Mouse (Mus musculus) olfactory bulb, adult 2 months (tissue): ENCODE data around the gene Pde6h. TPM values are rescaled to one million over a fixed set of nuclear protein-coding genes. Genes with fewer than 3 reads are reported as not detected.
A peak's percentile ranks its signal among the peaks of the same experiment; 100 is the strongest.

Experiments
- H3K27ac ChIP-seq: fragments of 200-500 bp; 2 replicates; pipeline ENCODE4 v1.5.1; 2012; ENCODE audit warnings: low read depth, low read length; ENCODE audit not compliant: insufficient read depth
- H3K4me1 ChIP-seq: fragments of 200-500 bp; 2 replicates; pipeline ENCODE4 v1.6.1; 2012; ENCODE audit warnings: low read length; ENCODE audit not compliant: control insufficient read depth, insufficient read depth
- H3K4me3 ChIP-seq: fragments of 200-500 bp; 2 replicates; pipeline ENCODE4 v1.5.1; 2012; ENCODE audit warnings: mild to moderate bottlenecking, low read depth, low read length, moderate library complexity; ENCODE audit not compliant: insufficient read depth
- CTCF ChIP-seq: fragments of 200-500 bp; IDR thresholded peaks from 2 replicates; pipeline ENCODE4 v1.5.1; 2012; ENCODE audit warnings: low read depth, mild to moderate bottlenecking, low read length, moderate library complexity; ENCODE audit not compliant: insufficient read depth
- POLR2A ChIP-seq: fragments of 200-500 bp; IDR thresholded peaks from 2 replicates; pipeline ENCODE4 v1.6.1; 2012; ENCODE audit warnings: mild to moderate bottlenecking, low read depth, low read length, moderate library complexity; ENCODE audit not compliant: insufficient read depth
- WGBS: fragments of 180-500 bp; shearing (Covaris S2); methylation state at CpG from one replicate; pipeline ENCODE4 v1.1.7; 2018; 5-methylcytosine and 5-hydroxymethylcytosine counted together
- polyA plus RNA-seq: library from polyadenylated mRNA; stranded (reverse); fragments of >200 nt; gene quantifications from 2 replicates; pipeline ENCODE4 v1.2.4, GENCODE M21; 2012; ENCODE audit warnings: low replicate concordance; ENCODE audit not compliant: missing spikeins, insufficient read depth, insufficient read length

The Pde6h gene
- polyA plus RNA-seq, 1 experiment, result not detected

DNA sequence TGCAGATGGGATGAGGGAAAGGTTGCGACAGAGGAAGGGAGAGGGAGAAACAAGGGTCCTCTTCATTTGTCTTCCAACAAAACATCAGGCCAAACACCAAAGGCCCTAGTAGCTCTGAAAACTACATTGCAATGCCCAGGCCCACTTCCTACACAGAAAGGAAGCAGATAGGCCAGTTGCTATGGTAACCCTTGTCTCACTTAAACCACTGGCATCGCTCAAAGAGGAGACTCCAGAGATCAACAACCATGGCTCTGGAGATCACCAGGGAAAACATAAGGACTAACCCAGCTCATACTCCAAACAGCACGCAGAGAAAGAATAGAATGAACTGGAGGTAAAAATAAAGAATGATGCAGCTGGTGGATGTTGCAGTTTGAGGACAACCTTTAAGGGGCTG is 11.6 kb downstream of the Pde6h start:
- TF ChIP-seq POLR2A (no peak), CTCF (no peak)
- H3K27ac ChIP-seq, result no peak overlapping the region
- H3K4me3 ChIP-seq, result no peak overlapping the region
- WGBS, result 53% methylated on average over 3 of the region's 3 CpGs
- peaks cover 3% of the 10 kb centered on the region; the same call in 1 of the 2 replicates for H3K4me1 ChIP-seq

DNA sequence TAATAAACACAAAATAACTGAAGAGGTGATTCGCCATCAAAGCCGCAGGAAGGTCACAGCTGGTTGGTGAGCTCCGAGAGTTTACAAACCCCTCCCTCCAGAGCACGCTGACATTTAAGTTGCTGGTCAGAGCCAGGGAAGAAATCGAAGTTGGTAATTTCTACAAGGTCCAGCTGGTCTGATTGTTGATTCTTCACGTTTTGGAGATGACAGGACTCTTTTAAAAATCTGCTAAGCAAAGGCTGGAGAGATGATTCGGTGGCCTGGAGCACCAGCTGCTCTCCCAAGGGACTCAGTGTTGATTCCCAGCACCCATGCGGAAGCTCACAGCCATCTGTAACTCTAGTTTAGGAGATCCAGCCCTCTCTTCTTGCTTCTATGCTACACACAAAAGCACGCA is 12.7 kb downstream of the Pde6h start:
- no peak overlapping the region for H3K27ac ChIP-seq
- H3K4me1 ChIP-seq, result peaks cover 3% of the 10 kb centered on the region; the same call in 1 of the 2 replicates
- 93% methylated on average over 9 of the region's 9 CpGs for WGBS
- TF ChIP-seq POLR2A, result no peak
- no peak for TF ChIP-seq CTCF
- H3K4me3 ChIP-seq, result no peak overlapping the region

DNA sequence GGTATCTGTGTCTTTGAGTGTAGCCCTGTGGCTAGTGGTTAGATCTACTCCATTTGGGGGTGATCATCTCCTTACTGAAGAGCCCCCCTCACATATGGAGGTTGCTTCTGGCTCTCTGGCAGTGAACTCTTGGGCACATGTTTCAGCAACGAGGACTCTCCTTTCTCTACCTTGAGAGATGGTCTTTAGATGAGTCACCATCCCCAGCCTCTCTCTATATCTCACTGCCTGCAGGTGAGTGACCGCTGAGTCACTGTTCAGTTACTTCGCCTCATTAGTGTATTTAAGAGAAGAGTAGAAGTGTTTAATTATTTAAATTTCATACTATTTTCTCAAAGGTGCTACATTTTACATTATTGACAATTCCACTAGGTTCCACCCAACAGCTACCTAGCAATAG is 13.5 kb downstream of the Pde6h start:
- Histone ChIP-seq H3K4me1 (peaks cover 3% of the 10 kb centered on the region; the same call in 1 of the 2 replicates), H3K4me3 (no peak overlapping the region), H3K27ac (no peak overlapping the region)
- 87% methylated on average over 3 of the region's 3 CpGs for WGBS
- TF ChIP-seq POLR2A (no peak), CTCF (no peak)

DNA sequence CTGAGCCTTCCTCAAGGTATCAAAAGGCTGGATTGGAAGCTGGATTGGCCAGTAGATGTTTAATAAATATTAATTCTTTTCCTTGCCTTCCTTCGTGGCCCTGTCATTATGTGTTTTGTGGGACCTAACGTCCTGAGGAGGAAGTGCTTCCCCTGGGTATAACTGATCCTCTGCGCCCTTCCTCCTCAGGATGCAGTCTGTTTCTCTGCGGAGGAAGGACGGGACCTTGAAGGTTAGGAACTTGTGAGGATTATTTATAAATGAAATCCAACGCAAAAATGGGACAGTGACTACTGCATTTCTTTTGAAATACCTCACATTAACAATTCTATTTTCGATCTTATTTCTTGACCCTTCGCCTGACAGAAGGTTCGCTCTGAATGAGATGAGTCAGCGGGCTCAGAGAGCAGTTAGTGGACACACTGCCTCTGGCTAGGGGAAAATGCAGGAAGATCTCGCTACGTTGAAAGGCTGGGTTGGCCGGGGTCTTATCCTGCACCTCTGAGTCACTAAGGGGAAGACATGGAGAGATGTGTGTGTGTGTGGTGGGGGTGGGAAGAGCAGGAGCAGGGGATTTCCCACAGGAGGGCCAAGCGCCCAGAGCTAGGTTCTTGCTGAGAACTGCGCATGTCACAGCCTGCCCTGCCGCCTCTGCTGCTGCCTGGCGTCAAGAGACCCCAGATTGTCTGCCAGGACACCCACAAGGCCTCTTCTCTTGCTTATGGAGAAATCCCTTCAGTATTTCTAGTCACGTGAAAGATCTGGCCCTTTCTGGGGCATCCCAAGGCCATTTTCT is 14.9 kb downstream of the Pde6h start:
- Histone ChIP-seq H3K4me1 (peaks cover 3% of the 10 kb centered on the region; the same call in 1 of the 2 replicates), H3K4me3 (no peak overlapping the region), H3K27ac (no peak overlapping the region)
- TF ChIP-seq POLR2A (no peak), CTCF (no peak)
- WGBS, result 81% methylated on average over 18 of the region's 18 CpGs

DNA sequence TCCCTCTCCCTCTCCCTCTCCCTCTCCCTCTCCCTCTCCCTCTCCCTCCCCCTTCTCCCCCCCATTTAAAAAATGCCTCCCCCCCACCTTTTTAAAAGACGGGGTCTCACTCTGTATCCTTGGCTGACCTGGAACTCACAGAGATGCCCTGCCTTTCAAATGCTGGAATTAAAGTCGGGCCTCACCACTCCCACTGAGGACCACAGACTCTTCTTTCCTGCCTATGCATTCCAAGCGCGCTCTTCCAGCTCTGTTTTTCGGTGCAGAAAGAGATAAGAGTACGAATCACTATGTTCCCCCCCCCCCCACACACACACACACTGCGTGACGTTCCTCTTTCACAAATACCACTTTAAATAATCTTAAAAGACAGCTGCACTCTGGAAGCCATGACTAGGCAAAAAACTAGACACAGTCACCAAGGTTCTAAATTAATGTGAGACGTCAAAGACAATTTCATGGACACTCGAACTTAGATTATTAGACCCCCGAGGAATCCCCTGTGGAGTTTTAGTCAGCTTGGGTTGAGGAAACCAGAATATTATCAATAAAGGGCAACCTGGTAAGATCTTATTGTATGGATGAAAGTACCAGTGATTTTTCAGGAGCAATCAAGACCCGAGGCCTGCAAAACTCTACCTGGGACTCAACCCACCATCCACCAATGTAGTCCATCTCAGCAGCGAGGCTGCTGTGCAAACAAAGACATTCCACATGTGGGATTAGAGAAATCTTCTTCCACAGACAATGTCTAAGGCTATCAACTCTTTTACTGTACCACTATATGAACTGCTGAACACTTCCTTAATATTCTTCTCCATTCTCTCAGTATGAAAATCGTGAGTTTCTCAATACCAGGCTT is 15.9 kb downstream of the Pde6h start:
- H3K27ac ChIP-seq, result no peak overlapping the region
- TF ChIP-seq CTCF (no peak), POLR2A (no peak)

DNA sequence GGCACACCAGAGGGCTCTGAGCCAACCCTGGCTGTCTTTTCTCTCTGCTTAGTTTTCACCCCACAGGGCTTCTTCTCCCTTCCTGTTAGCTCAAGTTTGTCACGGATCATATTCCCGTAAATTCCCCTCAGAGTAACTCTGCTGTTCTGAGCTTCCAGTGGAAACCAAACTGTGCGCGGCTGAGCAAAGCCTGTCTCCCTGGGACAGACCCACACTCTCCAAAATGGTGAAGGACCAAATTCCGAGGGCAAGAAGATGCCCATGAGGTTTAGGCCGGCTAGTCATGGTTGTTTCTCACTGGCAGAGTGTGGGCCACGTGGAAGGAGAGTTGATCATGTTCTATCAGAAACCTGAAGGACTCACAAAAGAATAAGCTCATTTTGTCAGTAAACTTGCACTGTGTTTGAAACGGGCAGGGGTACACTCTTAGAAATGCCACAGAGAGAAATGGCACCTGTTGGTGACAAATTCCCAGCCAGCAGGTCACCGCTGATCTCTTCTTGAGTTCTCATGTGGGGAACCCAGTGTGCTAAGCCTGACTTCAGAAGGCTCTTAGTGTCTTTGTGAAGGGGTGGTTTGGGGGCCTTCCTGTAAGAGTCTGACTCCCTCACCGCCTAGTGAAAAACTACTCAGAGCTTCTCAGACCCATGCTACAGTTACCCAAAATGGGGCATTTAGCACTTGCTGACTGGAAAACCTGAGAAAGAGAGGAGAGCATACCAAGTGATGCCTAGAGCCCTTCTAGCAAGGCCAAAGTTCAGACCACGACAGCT is 16.7 kb downstream of the Pde6h start:
- Histone ChIP-seq H3K27ac (0 out of 2 replicates have a peak overlapping the region, but pooled peaks have one; percentile 61), H3K4me1 (peaks cover 3% of the 10 kb centered on the region; the same call in 1 of the 2 replicates), H3K4me3 (no peak overlapping the region)
- 86% methylated on average over 11 of the region's 11 CpGs for WGBS
- TF ChIP-seq CTCF (no peak), POLR2A (no peak)

More for the DNA sequence above, 15.9 kb downstream of the Pde6h start:
- Histone ChIP-seq H3K4me3 (no peak overlapping the region; the same call in 1 of the 2 replicates), H3K4me1 (peaks cover 3% of the 10 kb centered on the region; the same call in 1 of the 2 replicates)
- 82% methylated on average over 14 of the region's 14 CpGs for WGBS

DNA sequence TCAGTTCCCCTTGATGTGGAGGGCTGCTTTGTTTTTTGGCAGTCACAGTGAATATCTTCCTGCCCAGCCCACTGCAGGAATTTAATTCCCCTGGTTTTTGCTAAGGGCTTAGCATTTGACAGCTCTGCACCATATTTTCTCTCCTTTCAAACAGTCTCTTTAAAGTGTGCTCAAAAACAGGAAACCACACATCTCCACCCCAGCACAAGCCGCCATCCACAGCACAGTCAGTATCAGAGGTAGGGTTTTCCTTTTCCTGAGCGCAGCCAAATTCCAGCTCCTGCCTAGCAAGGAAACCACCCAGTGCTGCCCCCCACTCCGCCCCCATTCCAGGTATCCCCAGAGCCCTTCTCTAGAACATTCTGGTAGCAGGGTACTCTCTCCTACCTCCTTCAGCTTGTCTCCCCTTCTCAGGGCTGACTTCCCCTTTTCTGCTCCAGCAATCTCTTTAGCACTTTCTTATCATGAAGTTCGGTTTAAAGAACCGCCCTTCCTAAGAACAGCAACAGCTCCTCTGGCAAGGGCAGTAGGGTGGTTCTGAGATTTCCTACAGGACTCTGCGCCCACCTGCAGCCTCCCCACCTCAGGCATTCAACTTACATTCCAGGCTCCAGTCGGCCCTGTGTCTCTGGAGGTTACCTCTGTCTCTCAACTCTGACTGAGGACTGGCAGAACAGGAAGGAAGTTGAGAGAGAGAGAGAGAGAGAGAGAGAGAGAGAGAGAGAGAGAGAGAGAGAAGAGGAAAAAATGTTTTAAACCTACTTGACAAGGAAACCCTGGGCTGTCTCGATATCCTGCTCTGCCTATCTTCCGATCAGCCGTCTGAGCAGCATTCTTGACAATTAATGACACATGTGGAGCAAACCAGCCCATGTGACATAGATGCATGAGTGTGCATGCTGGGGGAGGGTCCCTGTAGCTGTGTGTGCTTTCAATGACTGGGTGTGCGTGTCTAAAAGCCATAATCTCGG is 17.7 kb downstream of the Pde6h start, which contains the start of gene Arhgdib:
TSS of gene Arhgdib (minus strand) at position 849 of the 971 bp plus-strand sequence.
- H3K4me3 ChIP-seq, result peak within 1 kb of the TSS; percentile 13; the same call in 1 of the 2 replicates

More for the DNA sequence above, 17.7 kb downstream of the Pde6h start, which contains the start of gene Arhgdib:
- WGBS, result 62% methylated on average over 12 of the region's 12 CpGs
- Histone ChIP-seq H3K27ac (peak within 1 kb of the TSS; percentile 61; the same call in 1 of the 2 replicates), H3K4me1 (peaks cover 5% of the 10 kb centered on the region)
- TF ChIP-seq CTCF, result no peak
- no peak for TF ChIP-seq POLR2A
